Mouse (Mus musculus): ENCODE measurements around the gene Lingo2. TPM values are rescaled to one million over a fixed set of nuclear protein-coding genes. Genes with fewer than 3 reads are reported as not detected.

The Lingo2 gene
- polyA plus RNA-seq (2012; ENCODE audit: low replicate concordance): not detected in 2 replicates

GRCm38 (mm10) chr4:36951150-36951954, at the start of gene Lingo2:
Gene Lingo2, minus strand, starts transcription at chr4:36951747.

